Mouse (Mus musculus) liver, embryonic 12.5 days (tissue): ENCODE results near the gene Obox3. TPM values are rescaled to one million over a fixed set of nuclear protein-coding genes. Genes with fewer than 3 reads are reported as not detected.
"Not testable (repeated sequence)": the region's sequence is repeated elsewhere in the genome, so short reads cannot be mapped to it uniquely, and the experiment has no call there.

Source experiments
- ATAC-seq: fragments of 200-750 bp; cut with Nextera tagmentation; 2 replicates; pipeline ENCODE4 v1.8.0; 2017; ENCODE audit warnings: moderate number of reproducible peaks, mild to moderate bottlenecking, moderate library complexity
- H3K27ac ChIP-seq: fragments of 300-500 bp; sonication (generic); 2 replicates; pipeline ENCODE4 v1.5.1; 2016; ENCODE audit warnings: mild to moderate bottlenecking
- H3K27me3 ChIP-seq: fragments of 300-500 bp; sonication (generic); replicated peaks from 2 replicates; pipeline ENCODE4 v1.6.1; 2016; ENCODE audit warnings: mild to moderate bottlenecking, moderate library complexity
- H3K36me3 ChIP-seq: fragments of 300-500 bp; sonication (generic); 2 replicates; pipeline ENCODE4 v1.6.1; 2016; ENCODE audit warnings: mild to moderate bottlenecking, moderate library complexity
- H3K4me1 ChIP-seq: fragments of 300-500 bp; sonication (generic); 2 replicates; pipeline ENCODE4 v1.6.1; 2016
- H3K4me2 ChIP-seq: fragments of 300-500 bp; sonication (generic); 2 replicates; pipeline ENCODE4 v1.6.1; 2016; ENCODE audit warnings: mild to moderate bottlenecking, moderate library complexity
- H3K4me3 ChIP-seq: fragments of 300-500 bp; sonication (generic); 2 replicates; pipeline ENCODE4 v1.5.1; 2016; ENCODE audit warnings: mild to moderate bottlenecking, moderate library complexity
- H3K9ac ChIP-seq: fragments of 300-500 bp; sonication (generic); 2 replicates; pipeline ENCODE4 v1.6.1; 2016; ENCODE audit warnings: mild to moderate bottlenecking, moderate library complexity
- H3K9me3 ChIP-seq: fragments of 300-500 bp; sonication (generic); replicated peaks from 2 replicates; pipeline ENCODE4 v1.6.1; 2016; ENCODE audit warnings: mild to moderate bottlenecking, moderate library complexity
- WGBS: fragments of 180-500 bp; shearing (Covaris S2); methylation state at CpG from one replicate; pipeline ENCODE4 v1.1.7; 2016; ENCODE audit not compliant: insufficient replicate concordance; 5-methylcytosine and 5-hydroxymethylcytosine counted together
- polyA plus RNA-seq: library from polyadenylated mRNA; unstranded; fragments of >200 nt; fragmentation: Nextera tagmentation; extraction: Ambion mirVana; gene quantifications from 2 replicates; pipeline ENCODE4 v1.2.1, GENCODE M21; 2016

Obox3 gene
- not detected in 2 replicates for polyA plus RNA-seq

DNA sequence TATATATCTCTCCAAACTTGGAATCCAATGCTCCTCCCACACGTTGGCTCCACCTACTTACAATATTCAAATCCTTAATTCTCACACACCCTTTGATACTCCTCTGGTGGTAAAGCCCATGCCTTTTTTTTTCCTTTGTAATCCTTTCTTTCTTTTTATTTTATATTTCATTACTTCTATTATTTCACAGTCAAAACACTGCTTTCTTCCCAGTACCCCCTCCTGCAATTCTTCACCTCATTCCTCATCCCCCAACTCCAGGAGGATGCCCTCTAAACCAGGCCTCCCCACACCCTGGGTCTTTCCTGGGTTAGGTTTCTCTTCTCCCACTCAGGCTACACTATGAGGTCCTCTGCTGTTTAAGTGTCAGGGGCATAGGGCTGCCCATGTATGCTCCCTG, at the start of gene Obox3:
Gene Obox3, minus strand, starts transcription at position 101 of the 400 bp plus-strand sequence.
- not testable (repeated sequence) for H3K4me3 ChIP-seq, H3K9ac ChIP-seq, H3K4me1 ChIP-seq, ATAC-seq, H3K4me2 ChIP-seq, H3K27ac ChIP-seq, H3K9me3 ChIP-seq, H3K27me3 ChIP-seq, H3K36me3 ChIP-seq
- 10% methylated on average over 1 of the region's 1 CpGs for WGBS

DNA sequence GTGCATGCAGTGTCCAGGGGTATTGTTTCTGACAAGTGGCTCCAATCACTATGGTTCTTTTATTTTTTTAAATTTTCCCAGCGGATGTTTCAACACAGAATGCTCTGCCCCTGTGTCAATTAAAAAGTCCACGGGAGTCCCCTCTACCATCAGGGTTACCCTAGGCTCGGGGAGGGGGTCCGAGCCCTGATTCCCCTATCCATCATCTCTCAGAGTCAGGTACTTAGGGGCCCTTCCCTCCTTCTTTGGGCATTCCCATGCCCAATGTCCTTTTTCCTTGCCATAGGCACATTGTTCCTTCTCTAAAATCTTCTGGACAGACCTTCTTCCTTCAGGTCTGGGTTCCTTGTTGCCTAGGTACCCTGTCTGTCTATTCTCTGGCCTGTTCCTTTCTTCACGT, 130.3 kb downstream of the Obox3 start:
- not testable (repeated sequence) for H3K36me3 ChIP-seq, H3K27ac ChIP-seq, ATAC-seq, H3K27me3 ChIP-seq, H3K9ac ChIP-seq, H3K4me3 ChIP-seq, H3K4me2 ChIP-seq, H3K4me1 ChIP-seq, H3K9me3 ChIP-seq
- 54% methylated on average over 5 of the region's 5 CpGs for WGBS

Other genes starting within 250 kb of the Obox3 start
- not detected in 2 replicates for gene Obox5, start 110.2 kb upstream of the Obox3 start, polyA plus RNA-seq
- gene Obox6, start 199.8 kb upstream of the Obox3 start, polyA plus RNA-seq: not detected in 2 replicates
- gene Crx, start 240.1 kb upstream of the Obox3 start, polyA plus RNA-seq: not detected in 2 replicates
- gene Crxos, start 242.7 kb upstream of the Obox3 start, polyA plus RNA-seq: not detected in 2 replicates